Comparison of ENCODE assay signal across 15 mouse cellular contexts in the genomic region with DNA sequence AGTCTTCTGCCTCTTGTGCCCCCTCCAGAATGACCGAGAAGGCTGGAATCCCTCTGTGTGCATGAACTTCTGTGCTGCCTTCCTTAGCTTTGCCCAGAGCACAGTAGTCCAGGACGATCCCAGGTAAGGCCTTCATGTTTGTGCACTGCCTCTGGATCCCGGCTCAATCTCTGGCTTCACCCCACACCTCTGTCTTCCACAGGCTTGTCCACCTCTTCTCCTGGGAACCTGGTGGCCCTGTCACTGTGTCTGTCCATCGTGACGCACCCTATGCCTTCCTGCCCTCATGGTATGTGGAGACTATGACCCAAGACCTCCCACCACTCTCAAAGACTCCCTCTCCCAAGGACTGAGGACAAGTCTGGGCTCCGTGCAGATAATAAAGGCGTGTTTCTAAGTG. TPM values are rescaled to one million over a fixed set of nuclear protein-coding genes. Genes with fewer than 3 reads are reported as not detected.
DNase-seq lines count a peak whose midpoint lies in the region; ATAC-seq and TF ChIP-seq lines count a peak whose summit lies in the region.
"Had no signal": no experiment of that assay in that cellular context is flagged by ENCODE, and none has a peak within 500 bp of the region (broad histone marks: within the 10 kb centered on the region; RNA-seq: fewer than 3 reads in every experiment).

No protein-coding gene starts in this region.

- no peak for TF ChIP-seq CTCF in liver, postnatal 0 days (IDR thresholded peaks at IDR 0.05; ENCODE audit: low read depth)
- no peak for TF ChIP-seq CTCF in G1E (IDR thresholded peaks at IDR 0.05; ENCODE audit: low read depth, low read length)

- no peak for ATAC-seq in liver, embryonic 11.5 days (replicated peaks; ENCODE audit: low FRiP score)
- ATAC-seq in liver, postnatal 0 days, result no peak
- ATAC-seq in G1E (ENCODE audit: extremely low read depth, insufficient number of reproducible peaks, low FRiP score, poor library complexity, severe bottlenecking), result no peak
- no peak for ATAC-seq in limb, embryonic 13.5 days (ENCODE audit: low FRiP score, low read depth)
- ATAC-seq in megakaryocyte progenitor cell, adult 5-6 weeks (replicated peaks; ENCODE audit: poor library complexity), result no peak
- ATAC-seq: lung, postnatal 0 days had no signal

- no peak overlapping the region for H3K4me3 ChIP-seq in liver, embryonic 11.5 days (ENCODE audit: low read depth, low read length)
- no peak overlapping the region for H3K4me3 ChIP-seq in liver, postnatal 0 days (ENCODE audit: low read depth, low read length)
- peak overlapping the region; percentile 43; the same call in 1 of the 2 replicates for H3K4me3 ChIP-seq in G1E (ENCODE audit: low read depth, low read length)
- H3K4me3 ChIP-seq in limb, embryonic 13.5 days, result no peak overlapping the region

- no peak for TF ChIP-seq EP300 in liver, postnatal 0 days (IDR thresholded peaks at IDR 0.05; ENCODE audit: low read depth)

- H3K4me2 ChIP-seq in liver, embryonic 11.5 days, result 0 out of 2 replicates have a peak overlapping the region, but pooled peaks have one; percentile 22
- no peak overlapping the region for H3K4me2 ChIP-seq in liver, postnatal 0 days (ENCODE audit: low read depth, low read length)
- peak overlapping the region; percentile 25 for H3K4me2 ChIP-seq in limb, embryonic 13.5 days (replicated peaks)

- 89% methylated on average over 7 of the region's 7 CpGs for WGBS in liver, embryonic 11.5 days
- WGBS in liver, postnatal 0 days (ENCODE audit: insufficient replicate concordance), result 89% methylated on average over 7 of the region's 7 CpGs
- WGBS in limb, embryonic 13.5 days, result 89% methylated on average over 7 of the region's 7 CpGs

- no peaks in the 10 kb centered on the region for H3K27me3 ChIP-seq in liver, embryonic 11.5 days (replicated peaks; ENCODE audit: control insufficient read depth, insufficient read depth, low read length)
- no peaks in the 10 kb centered on the region for H3K27me3 ChIP-seq in liver, postnatal 0 days (ENCODE audit: insufficient read depth, low read length)
- H3K27me3 ChIP-seq in G1E (ENCODE audit: insufficient read depth, low read length), result no peaks in the 10 kb centered on the region
- H3K27me3 ChIP-seq in limb, embryonic 13.5 days, result no peaks in the 10 kb centered on the region
- H3K27me3 ChIP-seq: heart, embryonic 15.5 days had no signal

- H3K9ac ChIP-seq in liver, embryonic 11.5 days (ENCODE audit: low read depth, low read length), result no peak overlapping the region; the same call in 1 of the 2 replicates
- no peak overlapping the region for H3K9ac ChIP-seq in liver, postnatal 0 days (replicated peaks)
- H3K9ac ChIP-seq in limb, embryonic 13.5 days, result no peak overlapping the region
- H3K9ac ChIP-seq: heart, embryonic 15.5 days had no signal

- peaks cover 27% of the 10 kb centered on the region for H3K4me1 ChIP-seq in liver, embryonic 11.5 days (replicated peaks; ENCODE audit: control insufficient read depth, insufficient read depth, low read length)
- H3K4me1 ChIP-seq in liver, postnatal 0 days (ENCODE audit: insufficient read depth), result peaks cover 16% of the 10 kb centered on the region
- H3K4me1 ChIP-seq in G1E (ENCODE audit: insufficient read depth, low read depth, low read length), result peaks cover 64% of the 10 kb centered on the region
- H3K4me1 ChIP-seq in limb, embryonic 13.5 days, result peaks cover 23% of the 10 kb centered on the region

- peaks cover 21% of the 10 kb centered on the region; the same call in 1 of the 2 replicates for H3K36me3 ChIP-seq in liver, embryonic 11.5 days (ENCODE audit: control insufficient read depth, insufficient read depth, low read length)
- H3K36me3 ChIP-seq in liver, postnatal 0 days (replicated peaks; ENCODE audit: insufficient read depth, low read length), result peaks cover 40% of the 10 kb centered on the region
- H3K36me3 ChIP-seq in G1E (replicated peaks), result peaks cover 83% of the 10 kb centered on the region
- H3K36me3 ChIP-seq in limb, embryonic 13.5 days, result peaks cover 54% of the 10 kb centered on the region

- no peak overlapping the region for H3K27ac ChIP-seq in liver, embryonic 11.5 days (ENCODE audit: low read depth, low read length)
- no peak overlapping the region for H3K27ac ChIP-seq in liver, postnatal 0 days (ENCODE audit: low read depth)
- H3K27ac ChIP-seq in limb, embryonic 13.5 days, result no peak overlapping the region
- H3K27ac ChIP-seq: heart, embryonic 15.5 days had no signal

- peak; percentile 91 for DNase-seq in heart, adult 11 months
- DNase-seq in heart, adult 8-10 months (ENCODE audit: low spot score), result no peak
- no peak for DNase-seq in liver, embryonic 11.5 days (ENCODE audit: low spot score)
- no peak for DNase-seq in liver, postnatal 0 days
- no peak for DNase-seq in G1E (ENCODE audit: low spot score)
- no peak for DNase-seq in adrenal gland, postnatal 36 days
- DNase-seq: B cell, adult 2 months; cerebellum, adult 11-12 months; kidney, adult 8-10 months; layer of hippocampus, postnatal 36 days; left cerebral cortex, postnatal 4 days had no signal

- H3K9me3 ChIP-seq in liver, embryonic 11.5 days (ENCODE audit: control insufficient read depth, low read length), result no peaks in the 10 kb centered on the region
- no peaks in the 10 kb centered on the region for H3K9me3 ChIP-seq in liver, postnatal 0 days (ENCODE audit: low read length)
- no peaks in the 10 kb centered on the region for H3K9me3 ChIP-seq in G1E (replicated peaks)
- no peaks in the 10 kb centered on the region for H3K9me3 ChIP-seq in limb, embryonic 13.5 days
- H3K9me3 ChIP-seq: heart, embryonic 15.5 days had no signal

RNA-seq across cellular contexts. Expression of gene Dxo, which starts 2.0 kb away (rescaled TPM):
- total RNA-seq in heart, adult 8-10 months (2022), result 10 to 100 TPM; 10.6 to 15.9 (median 11.5) TPM
- 55.4 and 56.3 TPM in 2 replicates for polyA plus RNA-seq in liver, embryonic 11.5 days (2014; fragmentation: Nextera tagmentation; extraction: Ambion mirVana)
- 17.6 and 19.2 TPM in 2 replicates for polyA plus RNA-seq in liver, postnatal 0 days (2015; fragmentation: Nextera tagmentation; extraction: Ambion mirVana)
- total RNA-seq in G1E (2014; fragmentation: Nextera tagmentation) (25.4 and 27.7 TPM in 2 replicates), G1E (2017) (18.2 and 22.7 TPM in 2 replicates)
- polyA plus RNA-seq in G1E (2012), result 58.7 and 70.5 TPM in 2 replicates
- polyA plus RNA-seq in limb, embryonic 13.5 days (2015; fragmentation: Nextera tagmentation; extraction: Ambion mirVana), result 62.8 and 74.3 TPM in 2 replicates
- total RNA-seq in megakaryocyte progenitor cell, adult 5-6 weeks (2015), result 20.2 and 33.2 TPM in 2 replicates
- total RNA-seq in megakaryocyte progenitor cell, adult 5-6 weeks (2017), result 18.8 and 28.9 TPM in 2 replicates
- total RNA-seq in adrenal gland, postnatal 36 days (2021), result 10 to 100 TPM; 66.9 to 67.3 TPM

RNA-seq across cellular contexts. Expression of gene Stk19, which starts 2.0 kb away (rescaled TPM):
- 10 to 100 TPM in 2 of 4 experiments, 1 to 10 TPM in 2; 8.2 to 14.6 (median 9.5) TPM for total RNA-seq in heart, adult 8-10 months (2022)
- 25.1 and 27.1 TPM in 2 replicates for polyA plus RNA-seq in liver, embryonic 11.5 days (2014; fragmentation: Nextera tagmentation; extraction: Ambion mirVana)
- 12.6 and 13.1 TPM in 2 replicates for polyA plus RNA-seq in liver, postnatal 0 days (2015; fragmentation: Nextera tagmentation; extraction: Ambion mirVana)
- total RNA-seq in G1E (2014; fragmentation: Nextera tagmentation) (16.6 and 33.4 TPM in 2 replicates), G1E (2017) (19.6 and 23.1 TPM in 2 replicates)
- polyA plus RNA-seq in G1E (2012), result 47.6 and 50.2 TPM in 2 replicates
- polyA plus RNA-seq in limb, embryonic 13.5 days (2015; fragmentation: Nextera tagmentation; extraction: Ambion mirVana), result 28.2 and 28.7 TPM in 2 replicates
- 19.6 and 27.3 TPM in 2 replicates for total RNA-seq in megakaryocyte progenitor cell, adult 5-6 weeks (2015)
- 17.0 and 31.8 TPM in 2 replicates for total RNA-seq in megakaryocyte progenitor cell, adult 5-6 weeks (2017)
- 10 to 100 TPM; 35.8 to 57.5 TPM for total RNA-seq in adrenal gland, postnatal 36 days (2021)

RNA-seq across cellular contexts. Expression of gene Skiv2l, which starts 11.2 kb away (rescaled TPM):
- total RNA-seq in heart, adult 8-10 months (2022), result 10 to 100 TPM; 21.8 to 29.1 (median 25.8) TPM
- 43.7 and 44.8 TPM in 2 replicates for polyA plus RNA-seq in liver, embryonic 11.5 days (2014; fragmentation: Nextera tagmentation; extraction: Ambion mirVana)
- 14.1 and 15.4 TPM in 2 replicates for polyA plus RNA-seq in liver, postnatal 0 days (2015; fragmentation: Nextera tagmentation; extraction: Ambion mirVana)
- total RNA-seq in G1E (2014; fragmentation: Nextera tagmentation) (25.8 and 37.9 TPM in 2 replicates), G1E (2017) (43.6 and 45.3 TPM in 2 replicates)
- 48.8 and 54.7 TPM in 2 replicates for polyA plus RNA-seq in G1E (2012)
- polyA plus RNA-seq in limb, embryonic 13.5 days (2015; fragmentation: Nextera tagmentation; extraction: Ambion mirVana), result 54.0 and 55.2 TPM in 2 replicates
- total RNA-seq in megakaryocyte progenitor cell, adult 5-6 weeks (2015), result 10.2 and 12.8 TPM in 2 replicates
- 31.2 and 35.7 TPM in 2 replicates for total RNA-seq in megakaryocyte progenitor cell, adult 5-6 weeks (2017)
- total RNA-seq in adrenal gland, postnatal 36 days (2021), result 10 to 100 TPM; 59.5 to 59.9 TPM

RNA-seq across cellular contexts. Expression of gene Nelfe, which starts 11.4 kb away (rescaled TPM):
- 10 to 100 TPM; 16.6 to 17.9 (median 16.7) TPM for total RNA-seq in heart, adult 8-10 months (2022)
- polyA plus RNA-seq in liver, embryonic 11.5 days (2014; fragmentation: Nextera tagmentation; extraction: Ambion mirVana), result 108 and 114 TPM in 2 replicates
- 26.1 and 26.5 TPM in 2 replicates for polyA plus RNA-seq in liver, postnatal 0 days (2015; fragmentation: Nextera tagmentation; extraction: Ambion mirVana)
- 66.0 and 86.9 TPM in 2 replicates for total RNA-seq in G1E (2014; fragmentation: Nextera tagmentation)
- 36.9 and 40.4 TPM in 2 replicates for total RNA-seq in G1E (2017)
- polyA plus RNA-seq in G1E (2012), result 278 and 284 TPM in 2 replicates
- polyA plus RNA-seq in limb, embryonic 13.5 days (2015; fragmentation: Nextera tagmentation; extraction: Ambion mirVana), result 114 and 126 TPM in 2 replicates
- total RNA-seq in megakaryocyte progenitor cell, adult 5-6 weeks (2015), result 65.8 and 70.7 TPM in 2 replicates
- 39.9 and 40.8 TPM in 2 replicates for total RNA-seq in megakaryocyte progenitor cell, adult 5-6 weeks (2017)
- total RNA-seq in adrenal gland, postnatal 36 days (2021), result 10 to 100 TPM; 52.6 to 53.4 TPM

RNA-seq across cellular contexts. Expression of gene Cfb, which starts 23.5 kb away (rescaled TPM):
- total RNA-seq in heart, adult 8-10 months (2022), result 1 to 10 TPM; 2.2 to 8.5 (median 4.5) TPM
- 67.6 and 74.9 TPM in 2 replicates for polyA plus RNA-seq in liver, embryonic 11.5 days (2014; fragmentation: Nextera tagmentation; extraction: Ambion mirVana)
- 744 and 847 TPM in 2 replicates for polyA plus RNA-seq in liver, postnatal 0 days (2015; fragmentation: Nextera tagmentation; extraction: Ambion mirVana)
- not detected in 2 replicates for total RNA-seq in G1E (2014; fragmentation: Nextera tagmentation)
- total RNA-seq in G1E (2017), result not detected in 2 replicates
- not detected in 2 replicates for polyA plus RNA-seq in G1E (2012)
- 1.9 and 2.0 TPM in 2 replicates for polyA plus RNA-seq in limb, embryonic 13.5 days (2015; fragmentation: Nextera tagmentation; extraction: Ambion mirVana)
- not detected in 2 replicates for total RNA-seq in megakaryocyte progenitor cell, adult 5-6 weeks (2015)
- not detected in 2 replicates for total RNA-seq in megakaryocyte progenitor cell, adult 5-6 weeks (2017)
- total RNA-seq in adrenal gland, postnatal 36 days (2021), result 10 to 100 TPM; 11.4 to 20.9 TPM
